Mouse (Mus musculus): ENCODE measurements around the gene B230118H07Rik. TPM values are rescaled to one million over a fixed set of nuclear protein-coding genes. Genes with fewer than 3 reads are reported as not detected.

The B230118H07Rik gene
- total and polyA plus RNA-seq, 3 experiments, result 5.0 to 12.6 (median 9.7) TPM

- no peak overlapping the region for H3K4me2 ChIP-seq (ENCODE audit: insufficient read depth, low read depth, poor library complexity, severe bottlenecking)
- dilution Hi-C loops (cut with MboI; ENCODE audit: extremely low pct_ligation_motif_present, extremely low pct_unique_long_range_greater_than_20kb, low sequenced_read_pairs), result no loop called here
- H3K79me2 ChIP-seq (replicated peaks; ENCODE audit: control insufficient read depth, extremely low read depth, insufficient read depth, poor library complexity, severe bottlenecking), result no peaks in the 10 kb centered on the region
- H3K9me3 ChIP-seq (replicated peaks; ENCODE audit: low read length), result no peaks in the 10 kb centered on the region
- no peaks in the 10 kb centered on the region for H3K36me3 ChIP-seq (replicated peaks in 1 of 2; ENCODE audit: control insufficient read depth in 1 of 2, insufficient read depth in 1 of 2, low read length in 1 of 2)
- H3K4me1 ChIP-seq (ENCODE audit: control insufficient read depth in 1 of 2, insufficient read depth in 2 of 2), result peaks cover 2 to 13% of the 10 kb centered on the region in 2 experiments; a peak in 3 of 4 replicates
- in situ Hi-C loops (cut with MboI; ENCODE audit: low pct_ligation_motif_present, low pct_unique_long_range_greater_than_20kb, low sequenced_read_pairs), result no loop called here
- peaks cover 44% of the 10 kb centered on the region for H3K27me3 ChIP-seq (replicated peaks)
- no peak overlapping the region for H3K27ac ChIP-seq (ENCODE audit: insufficient read depth, low read depth)
- no peak for TF ChIP-seq IRF4 (IDR thresholded peaks at IDR 0.05; ENCODE audit: low read depth, low read length)
- TF ChIP-seq CHD2 (IDR thresholded peaks at IDR 0.05; ENCODE audit: low read length), result no peak
- no peak for TF ChIP-seq UBTF (IDR thresholded peaks at IDR 0.05; ENCODE audit: low read depth, low read length)
- no peak for TF ChIP-seq E2F4 (IDR thresholded peaks at IDR 0.05; ENCODE audit: insufficient replicate concordance, low read depth, low read length)
- TF ChIP-seq SIN3A (IDR thresholded peaks at IDR 0.05; ENCODE audit: low read length), result no peak
- no peak for TF ChIP-seq TBP (conservative IDR thresholded peaks at IDR 0.05; ENCODE audit: low read depth, low read length)
- TF ChIP-seq USF2 (conservative IDR thresholded peaks at IDR 0.05; ENCODE audit: low read depth, low read length), result no peak
- no peak overlapping the region for H3K9ac ChIP-seq (ENCODE audit: insufficient read depth, low read depth)
- no peak for DNase-seq (ENCODE audit: extremely low read depth)
- H3K4me3 ChIP-seq (replicated peaks in 1 of 3; ENCODE audit: low read depth in 2 of 3, low read length in 2 of 3, poor library complexity in 1 of 3), result no peak overlapping the region
Observed at GRCm38 (mm10) chr2:101618373-101618772, 31.0 kb downstream of the B230118H07Rik start.

GRCm38 (mm10) chr2:101615464-101616305 is 33.6 kb downstream of the B230118H07Rik start:
- H3K9ac ChIP-seq (ENCODE audit: insufficient read depth, low read depth), result no peak overlapping the region
- H3K79me2 ChIP-seq (replicated peaks; ENCODE audit: control insufficient read depth, extremely low read depth, insufficient read depth, poor library complexity, severe bottlenecking), result no peaks in the 10 kb centered on the region
- no peaks in the 10 kb centered on the region for H3K9me3 ChIP-seq (replicated peaks; ENCODE audit: low read length)
- H3K4me3 ChIP-seq (replicated peaks in 1 of 3; ENCODE audit: low read depth in 2 of 3, low read length in 2 of 3, poor library complexity in 1 of 3), result no peak overlapping the region
- no peak overlapping the region for H3K27ac ChIP-seq (ENCODE audit: insufficient read depth, low read depth)
- dilution Hi-C loops (cut with MboI; ENCODE audit: extremely low pct_ligation_motif_present, extremely low pct_unique_long_range_greater_than_20kb, low sequenced_read_pairs), result no loop called here
- H3K27me3 ChIP-seq (replicated peaks), result peaks cover 39% of the 10 kb centered on the region
- TF ChIP-seq MAX (IDR thresholded peaks at IDR 0.05; ENCODE audit: low read length) (peak; percentile 17; the same call in 1 of the 2 replicates), USF1 (IDR thresholded peaks at IDR 0.05; ENCODE audit: low read depth, low read length) (no peak), ETS1 (conservative IDR thresholded peaks at IDR 0.05; ENCODE audit: low read depth, low read length) (peak; percentile 46; the same call in 1 of the 2 replicates), IRF4 (IDR thresholded peaks at IDR 0.05; ENCODE audit: low read depth, low read length) (peak; percentile 32; the same call in 1 of the 2 replicates), BHLHE40 (IDR thresholded peaks at IDR 0.05; ENCODE audit: low read depth, low read length) (peak; percentile 84), EP300 (IDR thresholded peaks at IDR 0.05; ENCODE audit: low read length) (peak; percentile 66; the same call in 1 of the 2 replicates), USF2 (conservative IDR thresholded peaks at IDR 0.05; ENCODE audit: low read depth, low read length) (no peak), SIN3A (IDR thresholded peaks at IDR 0.05; ENCODE audit: low read length) (0 out of 2 replicates have a peak, but pooled peaks have one; percentile 22), MEF2A (IDR thresholded peaks at IDR 0.05; ENCODE audit: borderline replicate concordance, low read depth, low read length) (peak; percentile 52; the same call in 1 of the 2 replicates), MYC (IDR thresholded peaks at IDR 0.05; ENCODE audit: low read depth, low read length) (peak; percentile 80), POLR2AphosphoS2 (IDR thresholded peaks at IDR 0.05; ENCODE audit: low read depth, low read length) (no peak), MAFK (IDR thresholded peaks at IDR 0.05; ENCODE audit: insufficient replicate concordance, low read length) (peak; percentile 92)
- peak; percentile 50 for DNase-seq (ENCODE audit: extremely low read depth)
- peaks cover 2 to 13% of the 10 kb centered on the region in 2 experiments; a peak in 3 of 4 replicates for H3K4me1 ChIP-seq (ENCODE audit: control insufficient read depth in 1 of 2, insufficient read depth in 2 of 2)
- in situ Hi-C loops (cut with MboI; ENCODE audit: low pct_ligation_motif_present, low pct_unique_long_range_greater_than_20kb, low sequenced_read_pairs), result no loop called here
- no peaks in the 10 kb centered on the region for H3K36me3 ChIP-seq (replicated peaks in 1 of 2; ENCODE audit: control insufficient read depth in 1 of 2, insufficient read depth in 1 of 2, low read length in 1 of 2)
- H3K4me2 ChIP-seq (ENCODE audit: insufficient read depth, low read depth, poor library complexity, severe bottlenecking), result peak overlapping the region; percentile 56
